Mouse (Mus musculus): ENCODE measurements around the gene Acbd5. TPM values are rescaled to one million over a fixed set of nuclear protein-coding genes. Genes with fewer than 3 reads are reported as not detected.
A peak's percentile ranks its signal among the peaks of the same experiment; 100 is the strongest.

The Acbd5 gene
- 16.4 and 17.1 TPM in 2 replicates for polyA plus RNA-seq (2012; rRNA removed)

DNA sequence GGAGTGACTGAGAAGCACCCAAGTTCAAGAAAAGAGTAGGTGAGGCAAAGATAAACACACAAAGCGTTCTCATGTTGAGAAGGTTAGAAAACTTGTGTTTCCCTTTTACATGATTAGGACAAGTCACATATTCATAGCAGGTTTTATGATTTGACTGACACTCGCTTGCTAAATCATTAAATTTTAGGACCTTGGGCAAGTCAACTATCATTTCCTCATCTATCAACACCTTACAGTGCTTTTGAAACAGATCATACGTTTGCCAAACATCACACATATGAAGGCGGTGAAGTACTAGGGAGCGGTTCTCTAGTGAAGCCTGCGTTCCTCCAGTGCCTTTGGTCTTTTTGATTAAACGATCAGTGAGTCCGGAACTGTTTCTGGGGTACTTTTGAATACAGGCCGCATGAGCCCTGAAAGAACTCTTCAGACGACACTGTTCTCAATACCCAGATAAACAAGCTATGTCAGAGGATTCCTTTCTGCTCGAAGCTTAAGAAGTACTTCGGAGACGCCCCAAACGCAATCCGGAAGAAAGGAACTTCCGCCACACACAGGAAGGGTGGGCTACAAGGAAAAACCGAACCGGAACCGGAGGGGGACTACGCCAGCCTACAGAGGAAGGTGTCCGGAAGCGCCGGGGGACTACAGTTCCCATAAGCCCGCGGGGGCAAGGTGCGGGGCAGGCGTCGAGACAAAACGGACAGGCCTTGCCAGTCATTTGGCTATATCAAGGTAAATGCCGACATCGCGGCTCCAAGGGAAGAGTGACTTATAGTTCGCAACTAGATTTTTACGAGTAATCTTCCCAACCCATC, at the start of gene Acbd5:
TSS of gene Acbd5 (plus strand) at position 616 of the 818 bp plus-strand sequence.
- no peak for TF ChIP-seq CTCF (IDR thresholded peaks at IDR 0.05; ENCODE audit: insufficient read depth, low read length)
- TF ChIP-seq POLR2A (IDR thresholded peaks at IDR 0.05; ENCODE audit: borderline replicate concordance, extremely low read depth, low read depth, low read length), result peak; percentile 77
- peak; percentile 91 for DNase-seq
- Histone ChIP-seq H3K4me3 (replicated peaks; ENCODE audit: extremely low read depth, low read depth, low read length) (peak within 1 kb of the TSS; percentile 70), H3K4me1 (ENCODE audit: control insufficient read depth, insufficient read depth, low read length) (no peaks in the 10 kb centered on the region; the same call in 1 of the 2 replicates)
- WGBS, result 2% methylated on average over 34 of the region's 34 CpGs

DNA sequence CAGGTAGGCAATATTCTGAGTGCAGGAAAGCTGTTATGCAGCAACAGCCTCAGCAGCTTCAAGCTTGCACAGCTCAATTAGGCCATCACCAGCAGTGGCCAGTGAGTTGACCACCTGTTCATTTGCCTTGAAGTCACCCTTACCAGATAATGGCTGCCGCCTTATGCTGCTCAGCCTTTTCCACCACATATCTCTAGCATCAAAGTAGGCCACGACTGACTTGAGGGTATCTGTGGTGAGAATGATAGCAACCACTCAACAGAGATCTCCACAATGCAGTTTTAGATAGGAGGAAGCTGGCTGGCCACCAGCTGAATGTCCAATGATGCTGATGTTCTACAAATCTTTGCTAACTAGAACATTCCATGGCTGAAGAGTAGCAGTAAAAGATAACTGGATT, 48.8 kb upstream of the Acbd5 start:
- no peak for DNase-seq
- TF ChIP-seq POLR2A (IDR thresholded peaks at IDR 0.05; ENCODE audit: borderline replicate concordance, extremely low read depth, low read depth, low read length) (no peak), CTCF (IDR thresholded peaks at IDR 0.05; ENCODE audit: insufficient read depth, low read length) (no peak)
- peaks cover 34% of the 10 kb centered on the region for H3K4me1 ChIP-seq (ENCODE audit: control insufficient read depth, insufficient read depth, low read length)
- no peak overlapping the region for H3K4me3 ChIP-seq (replicated peaks; ENCODE audit: extremely low read depth, low read depth, low read length)
- WGBS, result 62% methylated on average over 2 of the region's 2 CpGs

DNA sequence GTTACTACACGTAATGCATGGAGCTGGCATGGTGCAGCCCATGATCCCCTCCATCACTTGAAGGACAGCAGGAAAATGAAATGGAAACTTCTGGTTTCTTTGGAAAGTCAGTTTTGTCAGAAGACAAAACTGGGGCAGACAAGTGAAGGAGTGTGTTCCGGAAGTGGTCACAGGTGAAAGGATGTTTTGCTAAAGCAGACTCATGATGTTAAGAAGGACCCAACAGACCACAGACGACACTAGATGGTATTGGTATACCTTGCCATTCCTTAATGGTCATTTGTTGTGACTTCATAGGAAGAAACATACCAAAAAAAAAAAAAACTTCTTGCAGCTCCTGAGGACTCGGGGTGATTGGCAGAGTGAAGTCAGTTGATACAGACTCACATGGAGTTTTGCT, 46.6 kb upstream of the Acbd5 start:
- WGBS, result 70% methylated on average over 4 of the region's 4 CpGs
- DNase-seq, result no peak
- TF ChIP-seq CTCF (IDR thresholded peaks at IDR 0.05; ENCODE audit: insufficient read depth, low read length), result no peak
- TF ChIP-seq POLR2A (IDR thresholded peaks at IDR 0.05; ENCODE audit: borderline replicate concordance, extremely low read depth, low read depth, low read length), result no peak
- Histone ChIP-seq H3K4me3 (replicated peaks; ENCODE audit: extremely low read depth, low read depth, low read length) (no peak overlapping the region), H3K4me1 (ENCODE audit: control insufficient read depth, insufficient read depth, low read length) (peaks cover 33% of the 10 kb centered on the region)

DNA sequence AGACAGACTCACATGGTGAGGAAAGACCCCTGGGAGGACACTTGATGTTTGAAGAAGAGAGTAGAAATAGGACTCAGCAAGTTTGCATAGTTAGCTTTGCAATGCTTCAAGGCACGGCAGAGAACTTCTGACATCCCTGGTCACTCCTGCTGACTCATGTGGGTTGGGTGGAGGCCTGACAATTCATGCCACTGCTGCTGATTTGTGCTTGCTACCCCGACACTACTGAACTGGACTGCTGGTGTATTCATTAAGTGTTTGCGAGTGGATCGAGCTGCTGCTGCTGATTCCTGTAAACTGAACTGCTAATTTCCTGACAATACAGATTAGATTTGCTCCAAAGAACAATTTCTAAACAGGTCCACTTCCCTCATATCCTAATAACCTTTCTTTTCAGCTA, 46.2 kb upstream of the Acbd5 start:
- DNase-seq, result peak; percentile 31
- no peak overlapping the region for H3K4me3 ChIP-seq (replicated peaks; ENCODE audit: extremely low read depth, low read depth, low read length)
- no peak for TF ChIP-seq POLR2A (IDR thresholded peaks at IDR 0.05; ENCODE audit: borderline replicate concordance, extremely low read depth, low read depth, low read length)
- TF ChIP-seq CTCF (IDR thresholded peaks at IDR 0.05; ENCODE audit: insufficient read depth, low read length), result no peak
- WGBS, result 6% methylated on average over 4 of the region's 4 CpGs
- H3K4me1 ChIP-seq (ENCODE audit: control insufficient read depth, insufficient read depth, low read length), result peaks cover 29% of the 10 kb centered on the region

DNA sequence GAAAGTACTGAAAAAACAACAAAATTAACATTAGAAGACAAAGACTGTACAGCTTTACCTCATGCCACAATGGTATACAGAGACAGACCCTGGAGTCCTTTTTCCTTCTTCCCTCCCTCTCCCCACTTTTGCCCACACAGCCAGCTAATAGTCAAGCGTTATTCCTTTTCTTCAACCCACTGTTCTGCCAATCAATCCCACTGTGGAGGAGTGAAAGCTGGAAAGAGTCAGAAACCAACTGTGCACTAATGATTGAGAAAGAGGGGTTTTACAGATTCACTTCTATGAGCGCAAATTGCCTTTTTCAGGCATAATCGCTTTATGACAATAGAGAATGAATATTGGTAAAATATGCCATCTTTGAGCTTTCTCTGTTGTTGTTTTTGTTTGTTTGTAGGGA, 44.9 kb upstream of the Acbd5 start:
- no peak overlapping the region for H3K4me3 ChIP-seq (replicated peaks; ENCODE audit: extremely low read depth, low read depth, low read length)
- DNase-seq, result no peak
- peaks cover 26% of the 10 kb centered on the region for H3K4me1 ChIP-seq (ENCODE audit: control insufficient read depth, insufficient read depth, low read length)
- TF ChIP-seq POLR2A (IDR thresholded peaks at IDR 0.05; ENCODE audit: borderline replicate concordance, extremely low read depth, low read depth, low read length) (no peak), CTCF (IDR thresholded peaks at IDR 0.05; ENCODE audit: insufficient read depth, low read length) (no peak)
- 77% methylated on average over 3 of the region's 3 CpGs for WGBS

DNA sequence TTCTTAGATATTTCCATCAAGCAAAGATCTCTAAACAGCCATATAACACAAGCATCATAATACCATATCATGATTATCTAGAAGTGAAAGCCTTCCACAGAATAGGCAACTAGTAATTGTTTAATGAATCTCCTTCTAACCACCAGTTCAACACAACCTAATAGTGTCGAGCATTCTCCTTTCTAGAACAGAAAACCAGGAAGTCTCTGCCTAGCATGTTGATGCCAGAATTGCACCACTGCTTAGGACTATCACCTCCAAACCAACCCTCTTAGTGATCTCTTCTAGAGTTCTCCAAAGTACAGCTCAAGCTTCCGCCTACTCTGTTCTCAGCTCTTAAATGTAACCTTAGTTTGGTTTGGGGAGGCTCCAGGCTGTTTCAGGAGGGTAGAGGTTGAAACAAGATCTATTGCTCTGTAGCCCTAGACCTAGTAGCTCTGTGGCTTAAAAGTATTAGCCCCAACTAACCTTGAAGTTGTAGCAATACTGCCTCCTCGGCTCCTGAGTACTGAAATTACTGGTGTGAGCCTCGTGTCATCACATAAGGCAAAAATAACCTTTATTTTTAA, 44.2 kb upstream of the Acbd5 start:
- Histone ChIP-seq H3K4me3 (replicated peaks; ENCODE audit: extremely low read depth, low read depth, low read length) (no peak overlapping the region), H3K4me1 (ENCODE audit: control insufficient read depth, insufficient read depth, low read length) (peaks cover 26% of the 10 kb centered on the region)
- TF ChIP-seq CTCF (IDR thresholded peaks at IDR 0.05; ENCODE audit: insufficient read depth, low read length) (no peak), POLR2A (IDR thresholded peaks at IDR 0.05; ENCODE audit: borderline replicate concordance, extremely low read depth, low read depth, low read length) (no peak)
- DNase-seq, result no peak
- WGBS, result 64% methylated on average over 4 of the region's 4 CpGs

DNA sequence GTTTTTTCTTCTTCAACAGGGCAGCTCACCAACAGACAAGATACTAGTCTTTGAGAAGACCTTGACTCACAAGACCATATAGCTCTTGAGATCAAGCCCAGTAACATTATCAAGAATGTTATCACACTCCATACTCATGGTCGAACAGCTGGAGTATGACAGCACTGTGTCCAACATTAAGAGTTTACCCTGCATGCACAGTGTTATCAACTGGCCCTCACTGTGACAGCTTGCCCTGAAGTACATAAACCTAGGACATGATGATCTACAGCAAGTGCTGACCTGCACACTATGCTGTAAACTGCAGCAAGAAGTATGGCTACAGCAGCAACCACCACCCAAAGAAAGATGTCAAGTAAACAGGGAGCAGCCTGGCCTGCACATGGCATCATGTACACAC, 41.6 kb upstream of the Acbd5 start:
- WGBS, result 86% methylated on average over 1 of the region's 1 CpGs
- Histone ChIP-seq H3K4me3 (replicated peaks; ENCODE audit: extremely low read depth, low read depth, low read length) (no peak overlapping the region), H3K4me1 (ENCODE audit: control insufficient read depth, insufficient read depth, low read length) (peaks cover 20% of the 10 kb centered on the region)
- TF ChIP-seq CTCF (IDR thresholded peaks at IDR 0.05; ENCODE audit: insufficient read depth, low read length) (no peak), POLR2A (IDR thresholded peaks at IDR 0.05; ENCODE audit: borderline replicate concordance, extremely low read depth, low read depth, low read length) (no peak)
- no peak for DNase-seq

DNA sequence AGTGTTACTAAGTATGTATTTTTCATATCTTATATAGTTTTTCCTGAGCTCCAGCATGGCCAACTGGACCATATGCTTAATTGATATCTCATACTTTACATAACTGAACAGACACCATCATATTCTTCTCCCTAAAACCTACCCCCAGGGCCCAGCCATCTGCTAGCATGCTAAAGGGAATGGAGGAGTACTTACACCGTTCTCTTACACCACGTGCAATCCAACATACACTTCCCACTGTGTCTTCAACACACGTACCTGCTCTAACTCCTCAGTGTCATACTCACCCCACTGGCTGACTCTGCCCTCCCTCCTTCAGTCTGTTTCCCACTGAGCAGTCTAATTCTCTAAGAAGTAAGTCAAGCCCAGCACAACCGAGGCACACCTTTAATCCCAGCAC, 39.1 kb upstream of the Acbd5 start:
- H3K4me3 ChIP-seq (replicated peaks; ENCODE audit: extremely low read depth, low read depth, low read length), result no peak overlapping the region
- no peak for DNase-seq
- H3K4me1 ChIP-seq (ENCODE audit: control insufficient read depth, insufficient read depth, low read length), result peaks cover 16% of the 10 kb centered on the region
- no peak for TF ChIP-seq POLR2A (IDR thresholded peaks at IDR 0.05; ENCODE audit: borderline replicate concordance, extremely low read depth, low read depth, low read length)
- no peak for TF ChIP-seq CTCF (IDR thresholded peaks at IDR 0.05; ENCODE audit: insufficient read depth, low read length)
- WGBS, result 84% methylated on average over 4 of the region's 4 CpGs

DNA sequence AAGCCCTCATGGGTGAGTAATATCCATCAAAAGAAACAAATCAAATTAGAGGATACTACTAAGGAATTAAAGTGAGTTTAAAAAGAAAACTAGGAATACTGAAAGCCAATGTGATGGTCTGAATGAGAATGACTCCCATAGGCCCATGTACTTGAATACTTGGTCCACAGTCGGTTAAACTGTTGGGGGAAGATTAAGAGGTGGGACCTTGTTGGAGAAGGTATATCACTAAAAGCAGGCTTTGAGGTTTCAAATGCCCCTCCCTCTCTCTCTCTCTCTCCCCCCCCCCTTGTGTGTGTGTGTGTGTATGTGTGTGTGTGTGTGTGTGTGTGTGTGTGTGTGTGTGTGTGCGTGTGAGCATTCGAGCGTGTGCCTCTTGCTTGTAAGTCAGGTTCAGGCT, 37.3 kb upstream of the Acbd5 start:
- Histone ChIP-seq H3K4me1 (ENCODE audit: control insufficient read depth, insufficient read depth, low read length) (peaks cover 14% of the 10 kb centered on the region), H3K4me3 (replicated peaks; ENCODE audit: extremely low read depth, low read depth, low read length) (no peak overlapping the region)
- WGBS, result 92% methylated on average over 4 of the region's 4 CpGs
- no peak for DNase-seq
- TF ChIP-seq POLR2A (IDR thresholded peaks at IDR 0.05; ENCODE audit: borderline replicate concordance, extremely low read depth, low read depth, low read length), result no peak
- no peak for TF ChIP-seq CTCF (IDR thresholded peaks at IDR 0.05; ENCODE audit: insufficient read depth, low read length)
